Mouse (Mus musculus): ENCODE data around the gene Madd.

Madd gene

DNA sequence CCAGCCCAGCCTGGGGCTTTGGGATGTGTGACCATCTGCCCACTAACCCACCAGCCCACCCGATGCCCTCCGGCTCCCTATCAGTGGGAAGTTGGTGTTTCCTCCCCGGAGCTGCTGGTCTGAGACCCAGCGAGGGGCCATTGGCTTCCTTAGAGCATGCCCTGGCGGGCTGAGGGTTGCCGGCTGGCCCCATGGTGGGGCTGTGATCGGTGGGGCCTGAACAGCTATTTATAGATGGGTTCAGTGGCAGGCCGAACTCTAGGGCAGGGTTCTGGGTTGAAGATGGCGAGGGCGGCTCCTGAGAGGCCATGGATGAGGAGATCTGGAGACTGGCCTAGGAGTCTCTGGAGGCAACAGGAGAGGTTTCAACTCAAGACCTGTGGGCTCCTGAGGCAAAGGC, 86.6 kb downstream of the Madd start:
- no peak for DNase-seq (ENCODE audit: extremely low spot score, low spot score)

DNA sequence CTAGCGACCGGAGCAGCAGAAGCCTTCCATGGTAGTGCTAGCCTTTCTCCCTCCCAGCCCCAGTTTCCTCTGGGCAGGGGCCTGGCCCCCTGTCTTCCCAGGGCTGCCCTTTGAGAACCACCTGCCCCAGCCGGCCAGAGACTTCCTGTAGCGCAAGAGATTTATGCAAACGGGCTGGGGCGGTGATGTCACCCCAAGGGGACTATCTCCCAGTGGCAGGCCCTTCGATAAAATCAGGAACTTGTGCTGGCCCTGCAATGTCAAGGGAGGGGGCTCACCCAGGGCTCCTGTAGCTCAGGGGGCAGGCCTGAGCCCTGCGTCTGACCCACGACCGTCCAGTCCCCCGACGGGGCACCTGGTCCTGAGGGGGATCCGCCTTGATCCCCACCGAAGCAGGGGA, 87.1 kb downstream of the Madd start:
- DNase-seq (ENCODE audit: extremely low spot score, low spot score) = no peak

DNA sequence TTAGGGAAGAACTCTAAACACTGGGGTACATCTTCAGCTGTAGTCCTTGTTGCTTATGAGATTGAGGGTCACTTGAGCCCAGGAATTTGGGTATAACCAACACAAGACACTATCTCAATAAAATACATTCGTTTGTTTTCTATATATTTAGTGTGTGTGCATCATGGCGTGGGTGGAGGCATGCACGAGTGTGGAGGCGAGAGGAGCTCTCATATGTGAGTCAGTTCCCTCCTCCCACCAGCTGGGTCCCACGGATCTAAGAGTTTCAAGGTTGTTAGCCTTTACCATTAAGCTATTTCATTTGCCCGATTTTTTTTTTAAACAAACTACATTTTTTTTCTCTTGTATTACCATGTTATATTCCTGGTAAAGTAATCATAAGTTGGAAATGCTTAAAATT, 92.8 kb downstream of the Madd start:
- DNase-seq (ENCODE audit: extremely low spot score, low spot score) = no peak

DNA sequence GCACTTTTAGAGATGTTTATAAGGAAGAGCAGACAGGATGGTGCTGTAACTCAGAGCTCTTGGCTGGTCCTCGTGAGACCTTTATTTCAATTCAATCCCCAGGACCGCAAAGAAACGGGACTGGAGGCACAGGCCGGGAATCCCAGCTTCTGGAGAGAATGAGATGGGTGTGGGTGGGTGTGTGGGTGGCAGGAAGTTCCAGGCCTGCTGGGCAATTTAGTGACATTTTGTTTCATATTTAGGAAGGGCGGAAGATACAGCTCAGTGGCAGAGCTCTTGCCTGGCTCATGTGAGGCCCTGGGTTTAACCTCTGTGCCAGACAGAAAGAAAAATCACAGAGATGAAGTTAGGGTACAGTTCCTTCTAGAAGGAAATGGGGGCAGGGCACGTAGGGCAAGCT, 93.4 kb downstream of the Madd start:
- no peak for DNase-seq (ENCODE audit: extremely low spot score, low spot score)

DNA sequence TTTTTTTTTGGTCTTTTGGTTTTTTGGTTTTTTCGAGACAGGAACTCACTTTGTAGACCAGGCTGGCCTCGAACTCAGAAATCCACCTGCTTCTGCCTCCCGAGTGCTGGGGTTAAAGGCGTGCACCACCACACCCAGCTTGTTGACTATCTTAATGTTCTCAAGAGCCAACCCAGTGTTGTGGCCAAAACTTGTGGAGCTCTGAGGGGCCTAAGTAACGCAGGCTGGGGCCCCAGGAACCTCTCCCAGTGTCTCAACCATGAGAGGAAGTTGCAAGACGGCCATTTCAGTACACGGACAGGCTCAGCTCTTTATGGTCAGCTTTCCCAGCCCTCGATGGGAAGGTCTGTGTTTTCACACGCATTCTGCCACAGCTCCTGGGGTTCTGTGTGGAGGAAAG, 94.7 kb downstream of the Madd start:
- no peak for DNase-seq (ENCODE audit: extremely low spot score, low spot score)

GRCm38 (mm10) chr2:91087453-91087852, 96.2 kb downstream of the Madd start:
- no peak for DNase-seq (ENCODE audit: extremely low spot score, low spot score)

Data from neural tube, embryonic 10.5 days (tissue).